Mouse (Mus musculus) hindbrain, postnatal 0 days (tissue): Measurements from ENCODE around the gene Spop. TPM values are rescaled to one million over a fixed set of nuclear protein-coding genes. Genes with fewer than 3 reads are reported as not detected.
"Not testable (repeated sequence)": the region's sequence is repeated elsewhere in the genome, so short reads cannot be mapped to it uniquely, and the experiment has no call there.

Experiments
- ATAC-seq: fragments of 200-750 bp; cut with Nextera tagmentation; 2 replicates; pipeline ENCODE4 v1.8.0; 2017; ENCODE audit warnings: mild to moderate bottlenecking, moderate TSS enrichment, moderate library complexity
- DNase-seq: peaks from one replicate; pipeline ENCODE4 v3.0.0-alpha.2; 2015; ENCODE audit warnings: low spot score
- H3K27ac ChIP-seq: fragments of 300-500 bp; sonication (generic); 2 replicates; pipeline ENCODE4 v1.5.1; 2014; ENCODE audit warnings: mild to moderate bottlenecking
- H3K27me3 ChIP-seq: fragments of 300-500 bp; sonication (generic); 2 replicates; pipeline ENCODE4 v1.6.1; 2014; ENCODE audit warnings: low read length, mixed read lengths; ENCODE audit not compliant: insufficient read depth
- H3K36me3 ChIP-seq: fragments of 300-500 bp; sonication (generic); 2 replicates; pipeline ENCODE4 v1.6.1; 2014; ENCODE audit warnings: low read length, mixed read lengths; ENCODE audit not compliant: insufficient read depth
- H3K4me1 ChIP-seq: fragments of 300-500 bp; sonication (generic); 2 replicates; pipeline ENCODE4 v1.6.1; 2014; ENCODE audit warnings: antibody characterized with exemption, low read length, mixed read lengths; ENCODE audit not compliant: insufficient read depth
- H3K4me2 ChIP-seq: fragments of 300-500 bp; sonication (generic); 2 replicates; pipeline ENCODE4 v1.6.1; 2014; ENCODE audit warnings: low read depth, mild to moderate bottlenecking, low read length, moderate library complexity, mixed read lengths
- H3K4me3 ChIP-seq: fragments of 300-500 bp; sonication (generic); 2 replicates; pipeline ENCODE4 v1.5.1; 2014; ENCODE audit warnings: low read length
- H3K9ac ChIP-seq: fragments of 300-500 bp; sonication (generic); replicated peaks from 2 replicates; pipeline ENCODE4 v1.6.1; 2014; ENCODE audit warnings: mild to moderate bottlenecking, low read length, moderate library complexity, mixed read lengths
- H3K9me3 ChIP-seq: fragments of 300-500 bp; sonication (generic); 2 replicates; pipeline ENCODE4 v1.6.1; 2016; ENCODE audit warnings: low read length, mixed read lengths
- CTCF ChIP-seq: IDR thresholded peaks from 2 replicates; pipeline ENCODE4 v1.5.1; 2016; ENCODE audit warnings: antibody characterized with exemption, control low read depth, low read depth
- WGBS: fragments of 180-500 bp; shearing (Covaris S2); extraction: QIAGEN DNeasy Blood & Tissue Kit; methylation state at CpG from one replicate; pipeline ENCODE4 v1.1.7; 2014; 5-methylcytosine and 5-hydroxymethylcytosine counted together
- polyA plus RNA-seq: library from polyadenylated mRNA; unstranded; fragments of >200 nt; fragmentation: Nextera tagmentation; extraction: Ambion mirVana; gene quantifications from 2 replicates; pipeline ENCODE4 v1.2.1, GENCODE M21; 2015
- total RNA-seq: library from RNA; depleted of rRNA; stranded (reverse); fragments of >200 nt; gene quantifications from 2 replicates; pipeline ENCODE4 v1.2.3, GENCODE M21; 2014

Gene Spop
- total and polyA plus RNA-seq, 2 experiments from 2014 or later = 51.1 to 210 TPM

DNA sequence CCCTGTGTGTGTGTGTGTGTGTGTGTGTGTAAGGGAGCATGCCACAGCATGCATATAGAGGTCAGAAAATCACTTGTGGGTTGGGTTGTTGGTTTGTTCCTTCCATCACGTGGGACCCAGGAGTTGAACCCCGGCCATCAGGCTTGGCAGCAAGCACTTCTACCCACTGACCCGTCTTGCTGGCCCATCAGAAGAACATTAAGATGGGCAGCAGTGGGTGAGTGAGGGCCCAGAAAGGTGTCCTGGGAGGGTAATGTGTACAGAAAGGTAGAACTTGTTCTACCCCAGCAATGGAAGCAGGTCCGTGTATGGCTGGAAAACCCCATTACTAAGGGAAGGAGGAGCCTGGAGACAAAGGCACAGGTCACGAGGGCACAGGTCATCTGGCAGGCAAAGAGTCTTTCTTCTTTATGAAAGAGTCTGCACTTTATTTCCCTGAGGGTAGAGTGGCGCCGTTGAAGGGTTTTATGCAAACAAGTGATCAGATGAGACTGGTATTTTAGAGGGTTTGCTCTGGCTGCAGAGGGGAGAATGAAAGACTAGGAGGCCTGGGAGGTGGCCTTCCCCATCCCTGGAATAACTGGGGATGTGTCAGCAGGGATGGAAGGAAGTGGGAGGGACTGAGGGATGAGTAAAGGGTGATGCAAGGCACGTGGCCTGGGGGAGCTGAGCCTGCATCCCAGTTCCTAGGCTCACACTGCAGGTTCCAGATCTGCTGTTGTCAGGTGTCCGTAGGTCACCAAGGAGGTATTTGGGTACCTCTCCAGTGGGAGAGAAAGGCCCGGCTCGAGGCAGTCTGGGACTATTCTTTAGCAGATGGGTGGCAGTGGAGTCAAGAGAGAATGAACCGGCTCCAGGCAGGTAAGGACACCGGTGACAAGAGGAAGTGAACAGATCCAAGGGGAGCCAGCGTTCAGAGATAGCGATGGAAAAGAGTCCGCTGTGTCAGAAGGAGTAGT lies 10.2 kb upstream of the Spop start:
- Histone ChIP-seq H3K9ac (no peak overlapping the region), H3K27ac (no peak overlapping the region), H3K4me3 (no peak overlapping the region), H3K4me2 (no peak overlapping the region), H3K9me3 (no peaks in the 10 kb centered on the region), H3K4me1 (peaks cover 8% of the 10 kb centered on the region; the same call in 1 of the 2 replicates), H3K36me3 (no peaks in the 10 kb centered on the region), H3K27me3 (no peaks in the 10 kb centered on the region)
- ATAC-seq (no peak), DNase-seq (no peak)
- TF ChIP-seq CTCF = no peak
- WGBS = 68% methylated on average over 16 of the region's 16 CpGs

DNA sequence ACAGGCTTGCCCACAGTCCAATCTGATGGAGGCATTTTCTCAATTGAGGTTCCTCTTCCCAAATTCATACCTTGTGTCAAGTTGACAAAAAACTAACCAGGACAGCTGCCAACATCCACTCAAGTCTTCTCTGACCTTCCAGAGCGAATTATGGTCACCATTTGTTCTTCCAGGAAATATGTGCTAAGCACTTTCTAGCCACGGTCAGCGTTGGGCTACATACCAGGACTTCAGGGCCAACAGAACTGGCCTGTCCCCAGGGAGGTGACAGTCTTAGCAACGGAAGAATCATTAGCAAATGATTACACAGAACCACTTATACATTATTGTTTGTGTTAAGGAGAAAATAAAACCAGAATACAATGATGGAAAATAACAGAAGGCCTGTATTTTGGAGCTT lies 8.1 kb upstream of the Spop start:
- ATAC-seq (no peak), DNase-seq (no peak)
- 74% methylated on average over 4 of the region's 4 CpGs for WGBS
- Histone ChIP-seq H3K9me3 (no peaks in the 10 kb centered on the region), H3K9ac (no peak overlapping the region), H3K27ac (no peak overlapping the region), H3K4me3 (no peak overlapping the region), H3K4me2 (no peak overlapping the region), H3K27me3 (no peaks in the 10 kb centered on the region), H3K4me1 (0 out of 2 replicates have a peak, but pooled peaks cover 3% of the 10 kb centered on the region), H3K36me3 (no peaks in the 10 kb centered on the region)
- TF ChIP-seq CTCF = no peak

DNA sequence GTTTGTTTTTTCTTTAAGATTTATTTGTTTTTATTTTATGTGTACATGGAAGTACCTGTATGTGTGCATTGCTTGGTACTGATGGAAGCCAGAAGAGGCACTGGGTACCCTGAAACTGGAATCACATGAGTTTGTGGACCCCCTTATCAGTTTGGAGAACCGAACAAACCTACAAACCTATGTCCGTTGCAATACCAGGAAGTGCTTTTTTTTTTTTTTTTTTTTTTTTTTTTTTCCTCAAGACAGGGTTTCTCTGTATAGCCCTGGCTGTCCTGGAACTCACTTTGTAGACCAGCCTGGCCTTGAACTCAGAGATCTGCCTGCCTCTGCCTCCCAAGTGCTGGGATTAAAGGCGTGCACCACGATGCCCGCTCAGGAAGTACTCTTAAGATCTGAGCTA lies 7.5 kb upstream of the Spop start:
- not testable (repeated sequence) for H3K4me1 ChIP-seq, H3K9ac ChIP-seq, H3K27me3 ChIP-seq, ATAC-seq, DNase-seq, H3K4me2 ChIP-seq, H3K9me3 ChIP-seq, H3K36me3 ChIP-seq, H3K27ac ChIP-seq, H3K4me3 ChIP-seq
- 95% methylated on average over 5 of the region's 5 CpGs for WGBS

DNA sequence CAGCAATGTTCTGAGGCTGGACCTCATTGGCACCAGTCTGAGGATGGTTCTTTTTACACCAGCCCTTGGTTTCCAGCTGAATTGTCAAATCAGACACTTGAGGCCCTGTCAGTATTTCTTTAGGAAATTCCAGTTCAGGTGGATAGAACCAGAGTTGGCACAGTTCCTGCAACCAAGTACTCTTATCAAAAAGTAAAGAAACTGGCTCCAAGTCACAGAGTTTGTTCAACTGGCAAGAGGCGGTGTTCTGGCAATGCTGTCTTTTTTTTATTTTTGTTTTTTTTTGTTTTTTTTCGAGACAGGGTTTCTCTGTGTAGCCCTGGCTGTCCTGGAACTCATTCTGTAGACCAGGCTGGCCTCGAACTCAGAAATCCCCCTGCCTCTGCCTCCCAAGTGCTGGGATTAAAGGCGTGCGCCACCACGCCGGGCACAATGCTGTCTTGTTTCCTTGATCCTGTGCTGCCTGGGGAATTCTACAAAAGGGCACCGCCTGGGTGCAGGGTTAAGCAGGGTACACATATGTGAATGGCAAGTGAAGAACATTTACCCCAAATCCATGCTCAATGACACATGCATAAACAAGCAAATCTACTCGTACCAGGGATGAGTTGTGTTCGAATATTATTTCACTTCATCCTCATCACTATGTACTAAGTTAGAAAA lies 4.3 kb upstream of the Spop start:
- Histone ChIP-seq H3K36me3 (no peaks in the 10 kb centered on the region), H3K9ac (no peak overlapping the region), H3K27me3 (no peaks in the 10 kb centered on the region), H3K4me3 (no peak overlapping the region), H3K4me2 (no peak overlapping the region), H3K9me3 (no peaks in the 10 kb centered on the region), H3K27ac (no peak overlapping the region), H3K4me1 (no peaks in the 10 kb centered on the region)
- DNase-seq (no peak), ATAC-seq (no peak)
- TF ChIP-seq CTCF = no peak
- WGBS = 84% methylated on average over 10 of the region's 10 CpGs

DNA sequence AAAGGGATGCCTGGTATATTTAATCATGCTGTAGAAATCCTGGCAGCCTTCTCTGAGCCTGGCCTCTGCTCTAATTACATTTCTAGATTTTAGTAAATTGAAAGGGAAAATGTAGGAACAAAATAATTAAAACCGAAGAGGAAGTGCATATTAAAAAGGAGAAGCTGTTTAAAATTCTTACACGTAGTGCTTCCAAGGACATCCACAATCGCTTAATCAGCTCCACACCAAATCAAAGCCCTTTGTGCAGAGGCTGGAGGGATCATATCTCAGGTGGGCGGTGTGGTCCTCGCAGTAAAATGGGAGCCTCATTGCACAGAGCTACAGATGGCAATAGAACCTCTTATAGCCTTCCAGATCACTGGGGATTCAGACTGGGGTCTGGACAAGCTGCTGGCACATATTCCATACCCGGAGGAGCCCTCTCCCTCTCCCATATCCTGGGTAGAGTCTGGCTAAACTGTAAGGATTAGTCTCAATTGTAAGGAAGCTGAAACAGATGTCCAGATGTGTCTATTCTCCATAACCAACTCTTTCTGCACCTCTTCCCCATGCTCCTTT lies 2.3 kb upstream of the Spop start:
- TF ChIP-seq CTCF = no peak
- Histone ChIP-seq H3K9me3 (no peaks in the 10 kb centered on the region), H3K27ac (0 out of 2 replicates have a peak overlapping the region, but pooled peaks have one; percentile 20), H3K27me3 (no peaks in the 10 kb centered on the region), H3K4me3 (no peak overlapping the region), H3K4me1 (peaks cover 7% of the 10 kb centered on the region), H3K36me3 (no peaks in the 10 kb centered on the region), H3K4me2 (no peak overlapping the region), H3K9ac (no peak overlapping the region)
- DNase-seq (no peak), ATAC-seq (no peak)
- 47% methylated on average over 6 of the region's 6 CpGs for WGBS

DNA sequence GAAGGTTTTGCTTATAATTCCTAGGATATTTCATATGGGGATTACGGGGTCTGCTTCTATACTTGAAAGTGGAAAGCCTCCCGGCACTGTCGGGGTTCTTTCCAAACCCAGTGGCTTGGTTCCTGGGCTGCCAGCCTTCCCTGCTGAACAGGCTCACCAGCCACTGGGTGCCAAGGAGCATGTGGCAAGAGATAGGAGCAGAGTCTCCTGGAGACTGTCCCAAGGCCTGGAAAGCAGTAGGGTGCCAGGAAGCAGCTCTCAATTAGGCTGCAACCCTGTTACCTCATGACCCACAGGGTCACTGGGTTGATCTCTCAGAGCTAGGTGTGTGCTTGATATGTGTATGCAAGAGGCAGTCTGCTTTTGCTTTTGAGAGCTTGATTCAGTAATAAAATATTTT lies 1.3 kb upstream of the Spop start:
- Histone ChIP-seq H3K36me3 (no peaks in the 10 kb centered on the region), H3K4me3 (no peak overlapping the region), H3K27me3 (no peaks in the 10 kb centered on the region), H3K4me1 (peaks cover 7% of the 10 kb centered on the region), H3K9me3 (no peaks in the 10 kb centered on the region), H3K4me2 (no peak overlapping the region), H3K27ac (no peak overlapping the region), H3K9ac (no peak overlapping the region)
- DNase-seq (no peak), ATAC-seq (no peak)
- no peak for TF ChIP-seq CTCF
- 90% methylated on average over 3 of the region's 3 CpGs for WGBS
